Mouse (Mus musculus): ENCODE measurements around the gene Foxf1. TPM values are rescaled to one million over a fixed set of nuclear protein-coding genes. Genes with fewer than 3 reads are reported as not detected.

The Foxf1 gene
- polyA plus RNA-seq, 1 experiment: not detected

- Histone ChIP-seq H3K4me2 (ENCODE audit: low read depth) (peak overlapping the region; percentile 65), H3K79me2 (ENCODE audit: control insufficient read depth, insufficient read depth) (no peaks in the 10 kb centered on the region), H3ac (ENCODE audit: control insufficient read depth, insufficient read length) (no peak overlapping the region), H3K27me3 (ENCODE audit: control insufficient read depth, insufficient read depth, insufficient read length) (peaks cover 86% of the 10 kb centered on the region), H3K4me3 (no peak overlapping the region), H3K36me3 (ENCODE audit: control insufficient read depth, insufficient read depth) (no peaks in the 10 kb centered on the region)
- TF ChIP-seq REST (IDR thresholded peaks at IDR 0.05; ENCODE audit: insufficient read depth, insufficient read length) (no peak), SRF (IDR thresholded peaks at IDR 0.05; ENCODE audit: control insufficient read depth, insufficient read length, low read depth) (no peak), TCF12 (IDR thresholded peaks at IDR 0.05; ENCODE audit: insufficient read depth, poor library complexity, severe bottlenecking) (no peak), POLR2A (IDR thresholded peaks at IDR 0.05; ENCODE audit: insufficient read length, low read depth) (no peak), MAX (IDR thresholded peaks at IDR 0.05; ENCODE audit: low read depth) (no peak), POLR2AphosphoS2 (IDR thresholded peaks at IDR 0.05; ENCODE audit: insufficient read length, low read depth) (no peak), MYOD1 (IDR thresholded peaks at IDR 0.05; ENCODE audit: control insufficient read depth in 1 of 3, insufficient read length in 2 of 3, low read depth in 2 of 3) (no peak), CEBPB (IDR thresholded peaks at IDR 0.05; ENCODE audit: insufficient read depth, poor library complexity, severe bottlenecking) (no peak), USF1 (IDR thresholded peaks at IDR 0.05; ENCODE audit: low read depth) (no peak), TCF3 (IDR thresholded peaks at IDR 0.05; ENCODE audit: insufficient read length, low read depth) (no peak), E2F4 (IDR thresholded peaks at IDR 0.05; ENCODE audit: insufficient read depth) (no peak), MYOG (IDR thresholded peaks at IDR 0.05; ENCODE audit: control insufficient read depth in 1 of 3, insufficient read depth in 1 of 3, insufficient read length in 2 of 3, low read depth in 2 of 3) (no peak)
These were observed 313 bp upstream of the Foxf1 start for GRCm38 (mm10) chr8:121083936-121084209.

GRCm38 (mm10) chr8:121085011-121085410 is 825 bp downstream of the Foxf1 start:
- Histone ChIP-seq H3K4me2 (ENCODE audit: low read depth) (no peak overlapping the region), H3ac (ENCODE audit: control insufficient read depth, insufficient read length) (no peak overlapping the region), H3K36me3 (ENCODE audit: control insufficient read depth, insufficient read depth) (no peaks in the 10 kb centered on the region), H3K79me2 (ENCODE audit: control insufficient read depth, insufficient read depth) (no peaks in the 10 kb centered on the region), H3K27me3 (ENCODE audit: control insufficient read depth, insufficient read depth, insufficient read length) (peaks cover 94% of the 10 kb centered on the region), H3K4me3 (no peak overlapping the region)
- TF ChIP-seq REST (IDR thresholded peaks at IDR 0.05; ENCODE audit: insufficient read depth, insufficient read length) (no peak), MYOG (IDR thresholded peaks at IDR 0.05; ENCODE audit: control insufficient read depth in 1 of 3, insufficient read depth in 1 of 3, insufficient read length in 2 of 3, low read depth in 2 of 3) (no peak), POLR2A (IDR thresholded peaks at IDR 0.05; ENCODE audit: insufficient read length, low read depth) (no peak), CEBPB (IDR thresholded peaks at IDR 0.05; ENCODE audit: insufficient read depth, poor library complexity, severe bottlenecking) (no peak), TCF3 (IDR thresholded peaks at IDR 0.05; ENCODE audit: insufficient read length, low read depth) (no peak), SRF (IDR thresholded peaks at IDR 0.05; ENCODE audit: control insufficient read depth, insufficient read length, low read depth) (no peak), MAX (IDR thresholded peaks at IDR 0.05; ENCODE audit: low read depth) (no peak), TCF12 (IDR thresholded peaks at IDR 0.05; ENCODE audit: insufficient read depth, poor library complexity, severe bottlenecking) (no peak), POLR2AphosphoS2 (IDR thresholded peaks at IDR 0.05; ENCODE audit: insufficient read length, low read depth) (no peak)

DNA sequence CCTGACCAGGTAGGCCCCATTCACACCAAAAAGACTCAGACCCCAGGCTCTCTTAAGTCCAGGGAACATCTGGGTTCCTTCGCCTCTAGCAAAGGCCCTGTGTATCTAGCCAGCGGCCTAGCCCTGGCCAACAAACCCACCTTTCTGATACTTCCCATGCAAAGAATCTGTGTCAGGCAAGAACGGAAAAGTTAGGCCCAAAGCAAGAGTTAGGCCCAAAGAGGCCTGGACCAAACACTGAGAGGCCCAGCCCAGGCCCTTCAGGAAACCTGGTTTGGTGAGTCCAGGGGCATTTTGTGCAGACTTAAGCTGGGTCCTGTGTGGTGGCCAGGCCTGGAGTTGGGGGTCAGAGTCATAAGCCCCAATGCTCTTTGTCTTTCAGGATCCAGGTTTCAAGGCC is 1.4 kb downstream of the Foxf1 start:
- Histone ChIP-seq H3K36me3 (ENCODE audit: control insufficient read depth, insufficient read depth) (no peaks in the 10 kb centered on the region), H3K4me2 (ENCODE audit: low read depth) (no peak overlapping the region), H3K79me2 (ENCODE audit: control insufficient read depth, insufficient read depth) (no peaks in the 10 kb centered on the region), H3ac (ENCODE audit: control insufficient read depth, insufficient read length) (no peak overlapping the region), H3K27me3 (ENCODE audit: control insufficient read depth, insufficient read depth, insufficient read length) (peaks cover 94% of the 10 kb centered on the region), H3K4me3 (no peak overlapping the region)
- no peak for TF ChIP-seq USF1 (IDR thresholded peaks at IDR 0.05; ENCODE audit: low read depth)
- TF ChIP-seq MAX (IDR thresholded peaks at IDR 0.05; ENCODE audit: low read depth): no peak

- Histone ChIP-seq H3K36me3 (ENCODE audit: control insufficient read depth, insufficient read depth) (no peaks in the 10 kb centered on the region), H3K4me2 (ENCODE audit: low read depth) (no peak overlapping the region), H3K79me2 (ENCODE audit: control insufficient read depth, insufficient read depth) (no peaks in the 10 kb centered on the region), H3ac (ENCODE audit: control insufficient read depth, insufficient read length) (no peak overlapping the region), H3K4me3 (no peak overlapping the region), H3K27me3 (ENCODE audit: control insufficient read depth, insufficient read depth, insufficient read length) (peaks cover 94% of the 10 kb centered on the region)
- TF ChIP-seq POLR2A (IDR thresholded peaks at IDR 0.05; ENCODE audit: insufficient read length, low read depth): no peak
- TF ChIP-seq E2F4 (IDR thresholded peaks at IDR 0.05; ENCODE audit: insufficient read depth): no peak
- TF ChIP-seq MYOD1 (IDR thresholded peaks at IDR 0.05; ENCODE audit: control insufficient read depth in 1 of 3, insufficient read length in 2 of 3, low read depth in 2 of 3): no peak
- no peak for TF ChIP-seq MYOG (IDR thresholded peaks at IDR 0.05; ENCODE audit: control insufficient read depth in 1 of 3, insufficient read depth in 1 of 3, insufficient read length in 2 of 3, low read depth in 2 of 3)
- no peak for TF ChIP-seq REST (IDR thresholded peaks at IDR 0.05; ENCODE audit: insufficient read depth, insufficient read length)
- TF ChIP-seq TCF3 (IDR thresholded peaks at IDR 0.05; ENCODE audit: insufficient read length, low read depth): no peak
- no peak for TF ChIP-seq CEBPB (IDR thresholded peaks at IDR 0.05; ENCODE audit: insufficient read depth, poor library complexity, severe bottlenecking)
- no peak for TF ChIP-seq USF1 (IDR thresholded peaks at IDR 0.05; ENCODE audit: low read depth)
- TF ChIP-seq SRF (IDR thresholded peaks at IDR 0.05; ENCODE audit: control insufficient read depth, insufficient read length, low read depth): no peak
- no peak for TF ChIP-seq TCF12 (IDR thresholded peaks at IDR 0.05; ENCODE audit: insufficient read depth, poor library complexity, severe bottlenecking)
- no peak for TF ChIP-seq MAX (IDR thresholded peaks at IDR 0.05; ENCODE audit: low read depth)
- TF ChIP-seq POLR2AphosphoS2 (IDR thresholded peaks at IDR 0.05; ENCODE audit: insufficient read length, low read depth): no peak
These were observed 2.1 kb downstream of the Foxf1 start for GRCm38 (mm10) chr8:121086004-121086900.

GRCm38 (mm10) chr8:121088281-121088680 is 4.1 kb downstream of the Foxf1 start:
- H3K4me2 ChIP-seq (ENCODE audit: low read depth): no peak overlapping the region
- no peaks in the 10 kb centered on the region for H3K36me3 ChIP-seq (ENCODE audit: control insufficient read depth, insufficient read depth)
- TF ChIP-seq POLR2AphosphoS2 (IDR thresholded peaks at IDR 0.05; ENCODE audit: insufficient read length, low read depth) (no peak), CEBPB (IDR thresholded peaks at IDR 0.05; ENCODE audit: insufficient read depth, poor library complexity, severe bottlenecking) (no peak), REST (IDR thresholded peaks at IDR 0.05; ENCODE audit: insufficient read depth, insufficient read length) (no peak), POLR2A (IDR thresholded peaks at IDR 0.05; ENCODE audit: insufficient read length, low read depth) (no peak), MYOD1 (IDR thresholded peaks at IDR 0.05; ENCODE audit: control insufficient read depth in 1 of 3, insufficient read length in 2 of 3, low read depth in 2 of 3) (no peak), USF1 (IDR thresholded peaks at IDR 0.05; ENCODE audit: low read depth) (no peak), MYOG (IDR thresholded peaks at IDR 0.05; ENCODE audit: control insufficient read depth in 1 of 3, insufficient read depth in 1 of 3, insufficient read length in 2 of 3, low read depth in 2 of 3) (no peak), SRF (IDR thresholded peaks at IDR 0.05; ENCODE audit: control insufficient read depth, insufficient read length, low read depth) (no peak), TCF3 (IDR thresholded peaks at IDR 0.05; ENCODE audit: insufficient read length, low read depth) (no peak), E2F4 (IDR thresholded peaks at IDR 0.05; ENCODE audit: insufficient read depth) (no peak), TCF12 (IDR thresholded peaks at IDR 0.05; ENCODE audit: insufficient read depth, poor library complexity, severe bottlenecking) (no peak), MAX (IDR thresholded peaks at IDR 0.05; ENCODE audit: low read depth) (no peak)
- H3K27me3 ChIP-seq (ENCODE audit: control insufficient read depth, insufficient read depth, insufficient read length): peaks cover 93% of the 10 kb centered on the region
- H3ac ChIP-seq (ENCODE audit: control insufficient read depth, insufficient read length): no peak overlapping the region
- H3K79me2 ChIP-seq (ENCODE audit: control insufficient read depth, insufficient read depth): no peaks in the 10 kb centered on the region
- no peak overlapping the region for H3K4me3 ChIP-seq
